Mouse (Mus musculus): ENCODE measurements at regions not wholly inside any gene's neighbourhood (a gene's known extent, or its start where the extent isn't known, plus 50 kb on each side); places are given as distances from the start of the nearest gene placed in this dataset.

DNA sequence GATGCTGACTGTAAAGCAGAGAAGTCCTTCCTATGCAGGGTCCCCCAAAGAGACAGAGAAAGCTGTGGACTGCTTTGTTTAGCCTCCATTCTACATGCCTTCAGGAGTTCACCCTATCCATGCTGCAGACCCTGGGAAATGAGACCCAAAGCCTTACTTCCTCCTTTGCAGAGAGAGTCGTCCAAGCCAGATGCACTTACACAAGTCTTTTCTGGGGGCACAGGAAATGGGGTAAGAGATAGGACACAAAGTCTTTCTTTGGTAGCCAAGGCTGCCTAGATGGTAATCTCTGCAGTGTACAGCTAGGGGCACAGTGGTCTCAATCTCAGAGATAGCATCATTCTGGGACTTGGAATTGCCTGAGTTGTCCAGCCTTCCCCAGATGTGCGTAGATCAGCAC, 448.1 kb upstream of the Smim15 start:
- no peak for ATAC-seq
- Histone ChIP-seq H3K4me2 (ENCODE audit: low read length) (no peak overlapping the region), H3K4me1 (replicated peaks; ENCODE audit: control insufficient read depth, insufficient read depth, low read length) (peaks cover 4% of the 10 kb centered on the region), H3K27me3 (replicated peaks; ENCODE audit: control insufficient read depth, insufficient read depth, low read length) (no peaks in the 10 kb centered on the region), H3K9me3 (ENCODE audit: control insufficient read depth, low read length) (no peaks in the 10 kb centered on the region), H3K4me3 (replicated peaks; ENCODE audit: low read length) (no peak overlapping the region), H3K36me3 (ENCODE audit: control insufficient read depth, insufficient read depth) (no peaks in the 10 kb centered on the region), H3K9ac (replicated peaks; ENCODE audit: low read depth, low read length) (no peak overlapping the region), H3K27ac (ENCODE audit: low read length) (no peak overlapping the region)
- 78% methylated on average over 2 of the region's 2 CpGs for WGBS

DNA sequence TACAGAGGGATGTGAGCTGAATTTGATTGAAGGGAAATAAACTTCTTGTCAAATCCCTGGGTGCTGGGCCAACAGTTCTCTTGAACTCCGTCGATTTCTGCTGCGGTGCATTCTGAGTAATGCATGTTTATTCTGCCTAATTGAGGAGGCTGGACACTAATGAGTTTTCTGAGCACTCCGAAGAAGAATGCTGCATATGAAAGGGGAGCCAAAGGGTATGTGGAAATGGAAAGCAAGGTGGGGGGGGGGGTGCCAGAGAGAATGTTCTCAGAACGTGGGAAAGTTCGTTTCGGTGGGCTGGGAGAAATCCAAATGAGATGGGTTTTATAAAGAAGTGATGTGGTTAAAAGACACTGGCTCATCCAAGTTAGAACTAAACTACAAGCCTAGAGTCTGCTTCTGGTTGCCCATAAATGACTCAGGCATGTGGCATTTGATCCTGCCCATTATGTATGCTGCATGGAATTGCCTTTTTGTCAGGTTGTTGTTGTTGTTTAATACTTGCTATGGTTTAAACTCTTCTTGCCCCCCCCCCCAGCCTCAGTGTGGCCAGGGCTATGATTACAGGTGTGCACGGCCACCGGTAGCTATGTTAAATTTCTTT, 455.7 kb upstream of the Smim15 start:
- H3K4me3 ChIP-seq (replicated peaks; ENCODE audit: low read length) = no peak overlapping the region
- H3K36me3 ChIP-seq (ENCODE audit: control insufficient read depth, insufficient read depth) = no peaks in the 10 kb centered on the region
- 16% methylated on average over 9 of the region's 9 CpGs for WGBS
- H3K9ac ChIP-seq (replicated peaks; ENCODE audit: low read depth, low read length) = no peak overlapping the region
- no peaks in the 10 kb centered on the region for H3K9me3 ChIP-seq (ENCODE audit: control insufficient read depth, low read length)
- peaks cover 10% of the 10 kb centered on the region for H3K4me1 ChIP-seq (replicated peaks; ENCODE audit: control insufficient read depth, insufficient read depth, low read length)
- H3K4me2 ChIP-seq (ENCODE audit: low read length) = no peak overlapping the region
- H3K27me3 ChIP-seq (replicated peaks; ENCODE audit: control insufficient read depth, insufficient read depth, low read length) = no peaks in the 10 kb centered on the region
- peak; percentile 63 for ATAC-seq
- H3K27ac ChIP-seq (ENCODE audit: low read length) = no peak overlapping the region

DNA sequence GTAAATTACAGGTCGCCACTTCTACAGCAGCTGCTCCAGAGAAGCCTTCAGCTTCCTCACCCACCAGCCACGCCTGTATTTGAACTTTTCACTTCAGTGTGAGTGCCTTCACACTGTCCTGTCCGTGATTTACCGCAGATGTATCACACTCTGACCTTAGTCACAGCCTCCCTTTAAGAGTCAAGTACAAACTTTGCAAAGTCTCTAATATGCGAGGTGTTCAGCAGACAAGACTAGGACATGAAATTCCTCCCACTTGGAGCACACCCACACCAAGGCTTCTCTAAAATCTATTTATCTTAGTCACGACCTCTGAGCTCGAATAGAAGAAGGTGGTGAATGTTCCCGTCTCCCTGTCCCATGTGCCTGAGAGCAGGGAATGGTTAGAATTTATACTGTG, 456.6 kb upstream of the Smim15 start:
- WGBS = 65% methylated on average over 8 of the region's 8 CpGs
- no peak for ATAC-seq
- H3K27ac ChIP-seq (ENCODE audit: low read length) = no peak overlapping the region
- H3K9ac ChIP-seq (replicated peaks; ENCODE audit: low read depth, low read length) = no peak overlapping the region
- no peak overlapping the region for H3K4me3 ChIP-seq (replicated peaks; ENCODE audit: low read length)
- no peak overlapping the region for H3K4me2 ChIP-seq (ENCODE audit: low read length)
- peaks cover 10% of the 10 kb centered on the region for H3K4me1 ChIP-seq (replicated peaks; ENCODE audit: control insufficient read depth, insufficient read depth, low read length)
- no peaks in the 10 kb centered on the region for H3K9me3 ChIP-seq (ENCODE audit: control insufficient read depth, low read length)
- H3K36me3 ChIP-seq (ENCODE audit: control insufficient read depth, insufficient read depth) = no peaks in the 10 kb centered on the region
- H3K27me3 ChIP-seq (replicated peaks; ENCODE audit: control insufficient read depth, insufficient read depth, low read length) = no peaks in the 10 kb centered on the region

DNA sequence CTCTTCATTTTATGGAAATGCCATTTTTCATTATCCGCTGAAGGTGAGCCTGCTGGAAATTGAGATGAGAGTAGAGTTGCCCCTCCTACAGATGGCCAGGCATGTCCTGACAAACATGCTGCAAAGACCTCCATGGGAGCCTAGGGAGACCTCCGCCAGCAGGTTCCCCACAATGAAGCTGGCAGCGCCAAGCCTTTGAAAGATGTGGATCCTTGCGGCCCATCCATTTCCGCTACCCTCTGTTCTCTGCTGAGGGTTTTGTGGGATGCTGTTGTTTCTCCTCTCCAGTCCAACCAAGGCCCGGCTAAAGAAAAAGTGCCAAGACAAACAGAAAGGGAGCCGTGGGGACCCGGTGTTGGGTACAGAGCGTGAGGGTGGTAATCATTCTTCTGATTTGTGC, 458.3 kb upstream of the Smim15 start:
- no peak for ATAC-seq

DNA sequence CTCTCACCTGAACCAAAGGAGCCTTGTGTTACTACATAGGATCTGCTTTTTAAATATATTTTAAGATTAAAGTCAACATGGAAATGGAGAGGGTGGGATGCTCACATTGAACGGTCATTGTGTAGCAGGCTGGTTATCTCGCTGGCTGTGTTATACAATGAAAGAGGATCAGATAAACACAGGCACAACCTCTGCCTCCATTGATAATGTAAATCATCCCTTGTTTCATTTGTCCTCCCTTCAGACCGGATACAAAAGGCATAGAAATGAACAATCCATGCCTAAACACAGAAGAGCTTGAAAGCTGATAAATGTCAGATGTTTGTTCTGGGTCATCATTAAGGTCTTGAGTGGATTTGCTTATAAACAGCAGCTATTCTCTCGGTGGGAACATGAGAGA, 458.9 kb upstream of the Smim15 start:
- Histone ChIP-seq H3K27me3 (replicated peaks; ENCODE audit: control insufficient read depth, insufficient read depth, low read length) (no peaks in the 10 kb centered on the region), H3K9ac (replicated peaks; ENCODE audit: low read depth, low read length) (no peak overlapping the region), H3K4me1 (replicated peaks; ENCODE audit: control insufficient read depth, insufficient read depth, low read length) (peaks cover 10% of the 10 kb centered on the region), H3K4me2 (ENCODE audit: low read length) (no peak overlapping the region), H3K4me3 (replicated peaks; ENCODE audit: low read length) (no peak overlapping the region), H3K9me3 (ENCODE audit: control insufficient read depth, low read length) (no peaks in the 10 kb centered on the region), H3K36me3 (ENCODE audit: control insufficient read depth, insufficient read depth) (no peaks in the 10 kb centered on the region), H3K27ac (ENCODE audit: low read length) (no peak overlapping the region)
- no peak for ATAC-seq
- 43% methylated on average over 4 of the region's 4 CpGs for WGBS

More for the DNA sequence above, 458.3 kb upstream of the Smim15 start:
- Histone ChIP-seq H3K4me1 (replicated peaks; ENCODE audit: control insufficient read depth, insufficient read depth, low read length) (peaks cover 10% of the 10 kb centered on the region), H3K4me2 (ENCODE audit: low read length) (no peak overlapping the region), H3K36me3 (ENCODE audit: control insufficient read depth, insufficient read depth) (no peaks in the 10 kb centered on the region), H3K4me3 (replicated peaks; ENCODE audit: low read length) (no peak overlapping the region), H3K9me3 (ENCODE audit: control insufficient read depth, low read length) (no peaks in the 10 kb centered on the region), H3K9ac (replicated peaks; ENCODE audit: low read depth, low read length) (no peak overlapping the region), H3K27me3 (replicated peaks; ENCODE audit: control insufficient read depth, insufficient read depth, low read length) (no peaks in the 10 kb centered on the region), H3K27ac (ENCODE audit: low read length) (no peak overlapping the region)
- 68% methylated on average over 9 of the region's 9 CpGs for WGBS

DNA sequence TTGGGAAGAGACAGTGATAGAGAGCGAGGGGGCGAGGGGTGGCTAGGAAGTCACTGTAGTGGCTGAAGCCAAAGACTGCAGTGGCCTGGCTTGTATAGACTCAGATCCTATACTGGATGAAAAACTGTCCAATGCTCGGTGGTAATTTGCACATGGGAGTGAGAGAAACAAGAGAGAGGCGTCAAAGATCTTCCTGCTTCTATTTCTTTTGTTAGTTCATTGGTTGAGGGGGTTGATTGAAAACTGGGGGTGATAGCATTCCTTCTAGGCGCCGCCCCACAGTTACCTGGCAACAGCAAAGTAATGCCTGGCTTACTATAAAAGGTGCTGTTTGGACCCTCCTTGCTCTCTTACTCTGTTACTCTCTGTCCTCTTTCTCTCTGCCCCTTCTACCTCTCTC, 465.3 kb upstream of the Smim15 start:
- WGBS = 83% methylated on average over 6 of the region's 6 CpGs
- no peaks in the 10 kb centered on the region for H3K27me3 ChIP-seq (replicated peaks; ENCODE audit: control insufficient read depth, insufficient read depth, low read length)
- H3K4me1 ChIP-seq (replicated peaks; ENCODE audit: control insufficient read depth, insufficient read depth, low read length) = no peaks in the 10 kb centered on the region
- no peak overlapping the region for H3K9ac ChIP-seq (replicated peaks; ENCODE audit: low read depth, low read length)
- H3K27ac ChIP-seq (ENCODE audit: low read length) = no peak overlapping the region
- no peaks in the 10 kb centered on the region for H3K36me3 ChIP-seq (ENCODE audit: control insufficient read depth, insufficient read depth)
- ATAC-seq = no peak
- no peak overlapping the region for H3K4me3 ChIP-seq (replicated peaks; ENCODE audit: low read length)
- H3K9me3 ChIP-seq (ENCODE audit: control insufficient read depth, low read length) = no peaks in the 10 kb centered on the region
- no peak overlapping the region for H3K4me2 ChIP-seq (ENCODE audit: low read length)

DNA sequence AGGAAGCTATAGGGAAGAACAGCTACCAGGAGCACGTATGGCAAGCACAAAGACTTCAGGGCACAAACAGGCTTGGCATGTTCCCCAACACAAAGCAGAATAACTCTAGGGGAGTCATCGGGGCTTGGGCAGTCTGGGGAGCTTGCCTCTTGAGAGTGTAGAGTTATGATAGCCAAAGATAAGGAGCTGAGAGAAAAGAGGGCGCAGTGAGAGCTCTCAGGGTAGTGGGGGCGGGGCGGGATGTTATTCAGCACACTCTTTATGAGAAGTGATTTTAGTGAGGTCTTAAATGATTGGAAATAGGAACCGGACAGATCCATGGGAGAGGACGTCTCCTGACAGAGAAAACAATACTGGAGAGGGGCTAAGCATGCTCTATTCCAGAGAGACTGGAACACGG, 466.4 kb upstream of the Smim15 start:
- H3K27me3 ChIP-seq (replicated peaks; ENCODE audit: control insufficient read depth, insufficient read depth, low read length) = no peaks in the 10 kb centered on the region
- H3K4me1 ChIP-seq (replicated peaks; ENCODE audit: control insufficient read depth, insufficient read depth, low read length) = 0 out of 2 replicates have a peak, but pooled peaks cover 2% of the 10 kb centered on the region
- H3K9me3 ChIP-seq (ENCODE audit: control insufficient read depth, low read length) = no peaks in the 10 kb centered on the region
- H3K4me3 ChIP-seq (replicated peaks; ENCODE audit: low read length) = no peak overlapping the region
- H3K27ac ChIP-seq (ENCODE audit: low read length) = no peak overlapping the region
- no peak for ATAC-seq
- 82% methylated on average over 8 of the region's 8 CpGs for WGBS
- no peaks in the 10 kb centered on the region for H3K36me3 ChIP-seq (ENCODE audit: control insufficient read depth, insufficient read depth)
- H3K9ac ChIP-seq (replicated peaks; ENCODE audit: low read depth, low read length) = no peak overlapping the region
- H3K4me2 ChIP-seq (ENCODE audit: low read length) = no peak overlapping the region

DNA sequence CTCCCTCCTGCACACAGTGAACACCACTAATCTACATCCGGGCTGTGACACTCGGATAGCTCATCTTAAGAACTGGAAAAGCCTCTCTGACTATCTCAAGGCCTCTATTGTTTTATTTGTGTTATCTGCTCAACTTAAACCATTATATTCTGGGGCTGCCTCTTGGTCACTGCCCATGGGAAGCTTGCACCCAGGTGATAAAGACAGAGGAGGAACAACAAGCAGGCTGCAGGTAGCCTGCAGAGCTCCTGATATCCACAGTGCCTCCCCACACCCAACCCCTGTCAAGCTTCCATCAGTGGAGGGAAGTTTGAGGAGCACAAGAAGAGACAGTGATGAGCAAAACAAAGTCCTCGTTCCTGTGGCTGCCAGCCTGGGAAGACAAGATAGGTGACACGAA, 467.0 kb upstream of the Smim15 start:
- Histone ChIP-seq H3K27ac (ENCODE audit: low read length) (no peak overlapping the region), H3K4me1 (replicated peaks; ENCODE audit: control insufficient read depth, insufficient read depth, low read length) (0 out of 2 replicates have a peak, but pooled peaks cover 2% of the 10 kb centered on the region), H3K4me2 (ENCODE audit: low read length) (no peak overlapping the region), H3K4me3 (replicated peaks; ENCODE audit: low read length) (no peak overlapping the region), H3K9me3 (ENCODE audit: control insufficient read depth, low read length) (no peaks in the 10 kb centered on the region), H3K9ac (replicated peaks; ENCODE audit: low read depth, low read length) (no peak overlapping the region), H3K27me3 (replicated peaks; ENCODE audit: control insufficient read depth, insufficient read depth, low read length) (no peaks in the 10 kb centered on the region), H3K36me3 (ENCODE audit: control insufficient read depth, insufficient read depth) (no peaks in the 10 kb centered on the region)
- 87% methylated on average over 4 of the region's 4 CpGs for WGBS
- ATAC-seq = no peak

DNA sequence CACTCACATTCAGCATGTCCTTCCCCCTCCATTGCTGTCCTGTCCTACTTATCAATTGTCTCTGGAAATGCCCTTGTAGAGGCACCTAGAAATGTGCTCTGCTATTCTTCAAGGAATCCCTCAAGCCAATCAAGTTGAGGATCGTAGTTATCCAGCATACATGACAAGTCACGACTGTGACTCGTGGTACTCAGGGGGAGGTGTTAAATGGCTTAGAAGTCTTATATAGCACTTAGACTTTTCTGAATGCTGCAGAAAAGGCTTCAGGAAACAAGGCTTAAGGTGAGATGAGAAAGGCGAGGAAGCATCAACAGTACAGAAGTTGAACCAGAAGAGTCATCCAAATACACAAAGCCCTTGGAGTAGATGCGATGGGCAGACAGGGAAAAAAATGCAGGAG, 467.5 kb upstream of the Smim15 start:
- no peak overlapping the region for H3K4me2 ChIP-seq (ENCODE audit: low read length)
- ATAC-seq = no peak
- H3K4me1 ChIP-seq (replicated peaks; ENCODE audit: control insufficient read depth, insufficient read depth, low read length) = 0 out of 2 replicates have a peak, but pooled peaks cover 2% of the 10 kb centered on the region
- WGBS = 92% methylated on average over 5 of the region's 5 CpGs
- H3K36me3 ChIP-seq (ENCODE audit: control insufficient read depth, insufficient read depth) = no peaks in the 10 kb centered on the region
- H3K27me3 ChIP-seq (replicated peaks; ENCODE audit: control insufficient read depth, insufficient read depth, low read length) = no peaks in the 10 kb centered on the region
- H3K9me3 ChIP-seq (ENCODE audit: control insufficient read depth, low read length) = no peaks in the 10 kb centered on the region
- no peak overlapping the region for H3K9ac ChIP-seq (replicated peaks; ENCODE audit: low read depth, low read length)
- no peak overlapping the region for H3K4me3 ChIP-seq (replicated peaks; ENCODE audit: low read length)
- no peak overlapping the region for H3K27ac ChIP-seq (ENCODE audit: low read length)

DNA sequence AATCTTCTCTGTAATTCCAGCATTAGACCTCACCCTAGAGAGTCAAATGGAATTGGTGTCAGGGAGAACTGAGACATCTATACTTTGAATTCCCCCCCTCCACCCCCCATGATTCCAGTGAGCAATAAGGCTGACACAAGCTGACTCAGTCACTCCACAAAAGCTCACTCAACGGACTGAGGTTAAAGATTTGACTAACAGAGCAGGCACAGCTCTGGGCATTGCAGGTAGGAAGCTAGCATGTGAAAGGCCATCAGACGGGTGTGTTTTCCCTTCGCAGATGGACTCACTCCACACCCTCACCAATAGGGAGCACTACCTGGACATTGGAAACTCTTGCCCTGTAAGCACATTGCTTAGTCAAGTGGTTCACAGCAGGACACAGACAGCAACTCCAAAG, 469.2 kb upstream of the Smim15 start:
- Histone ChIP-seq H3K36me3 (ENCODE audit: control insufficient read depth, insufficient read depth) (no peaks in the 10 kb centered on the region), H3K27ac (ENCODE audit: low read length) (no peak overlapping the region), H3K4me2 (ENCODE audit: low read length) (no peak overlapping the region), H3K4me1 (replicated peaks; ENCODE audit: control insufficient read depth, insufficient read depth, low read length) (0 out of 2 replicates have a peak, but pooled peaks cover 2% of the 10 kb centered on the region), H3K9me3 (ENCODE audit: control insufficient read depth, low read length) (no peaks in the 10 kb centered on the region), H3K4me3 (replicated peaks; ENCODE audit: low read length) (no peak overlapping the region), H3K9ac (replicated peaks; ENCODE audit: low read depth, low read length) (no peak overlapping the region), H3K27me3 (replicated peaks; ENCODE audit: control insufficient read depth, insufficient read depth, low read length) (no peaks in the 10 kb centered on the region)
- ATAC-seq = no peak
- WGBS = 80% methylated on average over 3 of the region's 3 CpGs
